Mouse (Mus musculus) lung, postnatal 14 days (tissue): ENCODE measurements around the gene Gm47985.
"Not testable (repeated sequence)": the region's sequence is repeated elsewhere in the genome, so short reads cannot be mapped to it uniquely, and the experiment has no call there.

Experiments
- DNase-seq: peaks from one replicate; pipeline ENCODE4 v3.0.0; 2021

Gm47985 gene

DNA sequence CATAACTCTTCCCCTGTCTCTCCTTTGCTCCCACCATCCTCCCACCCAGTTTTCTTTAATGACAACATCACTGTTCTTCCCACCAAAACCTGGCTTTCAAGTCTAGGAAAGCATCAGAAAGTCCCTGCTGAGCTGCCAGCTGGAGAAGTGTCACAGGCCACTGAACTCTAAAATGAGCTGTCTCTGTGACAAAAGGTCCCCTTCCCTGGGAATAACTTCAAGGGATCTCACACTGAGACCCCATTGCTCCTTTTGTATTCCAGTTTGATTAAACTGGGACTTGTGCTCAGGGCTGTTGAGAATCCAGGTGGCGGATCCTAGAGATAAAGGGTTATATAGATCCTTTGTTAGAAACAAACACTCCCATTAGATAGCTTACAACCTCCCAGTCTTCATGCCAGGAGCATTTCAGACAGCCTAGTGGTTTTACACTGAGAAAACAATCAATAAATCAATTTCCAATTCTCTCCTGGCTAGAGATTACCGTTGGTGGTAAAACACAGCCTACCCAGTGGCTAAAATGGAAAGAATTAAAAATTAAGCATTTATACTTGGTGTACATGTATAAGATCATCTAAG lies 3.7 kb upstream of the Gm47985 start:
- DNase-seq, result no peak

DNA sequence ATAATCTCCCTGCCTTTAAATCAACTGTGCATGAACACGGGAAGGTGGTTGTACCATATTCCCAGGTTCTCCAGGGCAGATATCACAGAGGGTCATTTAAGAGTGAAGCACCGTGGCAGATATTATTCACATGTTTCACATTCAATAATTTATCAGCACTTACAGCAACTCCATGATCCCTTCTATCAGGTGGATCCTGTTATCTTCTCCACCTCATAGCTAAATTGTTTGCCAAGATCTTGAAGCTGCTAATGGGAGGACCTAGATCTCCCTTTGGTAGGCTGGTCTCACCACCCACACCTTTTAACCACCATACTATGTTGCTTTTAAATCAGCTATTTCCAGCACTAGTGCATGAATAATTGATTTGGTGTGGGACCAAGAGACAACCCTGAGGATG lies 2.2 kb upstream of the Gm47985 start:
- DNase-seq, result no peak

DNA sequence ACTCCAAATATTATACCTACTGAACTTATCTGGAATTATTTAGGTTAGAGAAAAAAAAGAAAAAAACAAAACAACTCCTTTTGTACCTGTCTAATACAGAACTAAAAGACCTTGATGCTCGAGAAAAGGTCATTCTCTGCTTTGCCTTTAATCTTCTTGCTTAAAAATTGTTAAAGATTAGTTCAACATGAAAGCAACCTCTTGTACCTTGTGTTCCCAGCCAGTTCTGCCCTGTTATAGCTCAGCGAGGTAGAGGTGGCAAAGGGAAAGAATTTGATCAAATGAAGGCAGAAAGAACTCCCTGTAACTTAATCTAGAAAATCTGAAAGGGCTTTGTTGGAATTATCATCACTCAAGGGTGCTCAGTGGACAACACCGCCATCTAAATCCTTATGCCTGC lies 3.8 kb downstream of the Gm47985 start:
- not testable (repeated sequence) for DNase-seq

DNA sequence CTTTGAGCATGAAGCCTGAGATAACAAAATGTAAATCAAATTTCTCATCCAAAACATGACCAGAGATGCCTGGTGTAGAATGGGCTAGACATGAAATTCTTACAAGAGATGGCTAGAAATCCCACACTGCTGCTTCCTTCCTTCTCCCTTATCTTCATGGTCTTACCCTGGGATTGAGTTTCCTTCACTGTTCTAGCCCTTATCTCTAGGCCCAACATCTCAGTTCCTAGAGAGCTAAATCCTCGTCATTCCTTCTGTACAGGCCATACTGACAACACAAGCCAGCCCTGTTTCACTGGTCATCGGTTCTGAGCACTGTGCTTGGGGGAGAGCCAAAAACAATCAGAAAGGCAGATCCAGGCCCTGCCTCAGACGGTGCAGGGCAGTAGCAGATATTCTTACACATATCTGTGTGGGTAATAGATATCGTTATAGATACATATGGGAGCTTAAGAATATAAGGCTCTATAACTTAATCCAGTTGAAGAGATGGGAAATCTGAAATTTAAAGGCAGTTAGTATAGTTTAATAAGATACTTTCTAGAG lies 4.6 kb downstream of the Gm47985 start:
- DNase-seq, result not testable (repeated sequence)

DNA sequence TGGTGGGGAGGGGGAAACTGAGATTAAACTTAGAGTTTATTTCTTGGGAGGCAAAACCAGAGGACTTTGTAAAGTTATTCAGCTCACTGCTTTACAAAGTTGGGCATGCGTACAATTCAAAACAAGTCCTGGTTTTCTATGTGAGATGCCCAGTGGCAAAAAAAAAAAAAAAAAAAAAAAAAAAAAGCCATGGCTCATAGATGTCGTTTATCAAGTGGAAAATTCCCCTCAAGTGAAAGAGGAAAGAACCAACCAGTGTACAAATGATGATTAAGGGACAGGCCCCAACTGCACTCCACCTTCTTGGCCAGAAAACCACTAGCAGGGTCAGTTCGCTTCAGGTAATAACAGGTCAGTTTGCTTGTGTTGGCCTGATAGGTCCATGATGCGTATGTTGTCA lies 6.1 kb downstream of the Gm47985 start:
- no peak for DNase-seq

DNA sequence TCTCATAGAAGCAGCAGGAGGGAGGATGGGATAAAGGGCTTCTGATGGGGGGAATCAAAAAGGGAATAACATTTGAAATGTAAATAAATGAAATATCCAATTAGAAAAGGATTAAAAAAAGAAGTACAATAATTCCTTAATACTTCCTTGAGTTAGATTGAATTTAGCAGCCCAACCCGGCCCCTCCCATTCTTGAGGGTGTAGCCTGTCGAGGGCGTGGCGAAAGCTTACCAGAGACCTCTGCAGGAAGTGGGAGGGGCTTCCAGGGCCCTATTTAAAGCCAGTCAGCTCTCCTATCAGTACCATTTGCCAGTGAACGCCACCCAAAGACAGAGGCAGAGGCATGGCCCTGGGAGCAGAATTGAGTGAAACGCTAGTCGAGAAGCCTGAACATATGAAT lies 9.7 kb downstream of the Gm47985 start, which contains the start of gene Gm8947:
TSS of gene Gm8947 (plus strand) at position 302 of the 400 bp plus-strand sequence.
- DNase-seq, result not testable (repeated sequence)

DNA sequence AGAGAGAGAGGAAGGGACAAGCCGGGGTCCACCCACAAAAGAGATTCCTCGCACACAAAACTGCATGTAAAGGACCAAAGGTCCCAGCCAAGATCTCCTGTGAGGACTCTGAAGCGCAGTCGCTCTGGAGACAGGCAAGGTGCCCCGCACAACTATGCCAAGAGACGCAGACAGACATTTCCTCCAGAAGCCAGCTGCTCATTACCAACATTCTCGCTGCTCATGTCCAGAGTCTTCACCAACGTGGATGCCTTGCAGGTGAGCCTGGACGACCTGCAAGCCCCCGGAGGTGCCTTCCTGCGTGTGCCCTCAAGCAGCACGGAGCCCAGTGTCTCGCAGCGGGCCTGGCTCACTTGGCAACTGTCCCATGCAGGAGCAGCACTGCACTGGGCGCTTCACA lies 10.4 kb downstream of the Gm47985 start:
- DNase-seq, result not testable (repeated sequence)

DNA sequence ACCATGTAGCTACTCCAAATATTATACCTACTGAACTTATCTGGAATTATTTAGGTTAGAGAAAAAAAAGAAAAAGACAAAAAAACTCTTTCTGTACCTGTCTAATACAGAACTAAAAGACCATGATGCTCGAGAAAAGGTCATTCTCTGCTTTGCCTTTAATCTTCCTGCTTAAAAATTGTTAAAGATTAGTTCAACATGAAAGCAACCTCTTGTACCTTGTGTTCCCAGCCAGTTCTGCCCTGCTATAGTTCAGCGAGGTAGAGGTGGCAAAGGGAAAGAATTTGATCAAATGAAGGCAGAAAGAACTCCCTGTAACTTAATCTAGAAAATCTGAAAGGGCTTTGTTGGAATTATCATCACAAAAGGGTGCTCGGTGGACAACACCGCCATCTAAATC lies 13.6 kb downstream of the Gm47985 start:
- not testable (repeated sequence) for DNase-seq

DNA sequence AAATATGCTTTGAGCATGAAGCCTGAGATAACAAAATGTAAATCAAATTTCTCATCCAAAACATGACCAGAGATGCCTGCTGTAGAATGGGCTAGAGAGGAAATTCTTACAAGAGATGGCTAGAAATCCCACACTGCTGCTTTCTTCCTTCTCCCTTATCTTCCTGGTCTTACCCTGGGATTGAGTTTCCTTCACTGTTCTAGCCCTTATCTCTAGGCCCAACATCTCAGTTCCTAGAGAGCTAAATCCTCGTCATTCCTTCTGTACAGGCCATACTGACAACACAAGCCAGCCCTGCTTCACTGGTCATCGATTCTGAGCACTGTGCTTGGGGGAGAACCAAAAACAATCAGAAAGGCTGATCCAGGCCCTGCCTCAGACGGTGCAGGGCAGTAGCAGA lies 14.4 kb downstream of the Gm47985 start:
- DNase-seq, result not testable (repeated sequence)

DNA sequence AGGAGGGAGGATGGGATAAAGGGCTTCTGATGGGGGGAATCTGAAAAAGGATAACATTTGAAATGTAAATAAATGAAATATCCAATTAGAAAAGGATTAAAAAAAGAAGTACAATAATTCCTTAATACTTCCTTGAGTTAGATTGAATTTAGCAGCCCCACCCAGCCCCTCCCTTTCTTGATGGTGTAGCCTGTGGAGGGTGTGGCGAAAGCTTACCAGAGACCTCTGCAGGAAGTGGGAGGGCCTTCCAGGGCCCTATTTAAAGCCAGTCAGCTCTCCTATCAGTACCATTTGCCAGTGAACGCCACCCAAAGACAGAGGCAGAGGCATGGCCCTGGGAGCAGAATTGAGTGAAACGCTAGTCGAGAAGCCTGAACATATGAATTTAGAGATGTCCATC lies 15.8 kb downstream of the Gm47985 start, which contains the start of gene Gm47995:
TSS of gene Gm47995 (plus strand) at position 329 of the 400 bp plus-strand sequence.
- not testable (repeated sequence) for DNase-seq

DNA sequence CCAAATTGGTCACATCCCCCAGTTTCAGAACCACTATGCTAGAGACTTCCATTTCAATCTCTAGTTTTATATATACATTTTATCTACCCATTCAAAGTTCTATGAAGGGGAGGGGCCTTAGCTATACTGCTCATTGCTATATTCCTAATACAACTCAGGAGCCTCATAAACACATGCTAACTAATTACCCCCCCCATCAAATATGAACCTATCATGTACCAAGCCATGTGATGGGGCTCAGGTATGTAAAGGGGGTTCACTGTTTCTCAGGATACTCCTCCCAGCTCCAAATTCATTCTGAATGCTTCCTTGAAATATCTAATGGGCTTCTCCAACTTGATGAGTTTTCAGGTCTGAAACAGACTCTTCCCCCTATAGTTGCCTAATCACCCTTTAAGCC lies 18.3 kb downstream of the Gm47985 start:
- not testable (repeated sequence) for DNase-seq

DNA sequence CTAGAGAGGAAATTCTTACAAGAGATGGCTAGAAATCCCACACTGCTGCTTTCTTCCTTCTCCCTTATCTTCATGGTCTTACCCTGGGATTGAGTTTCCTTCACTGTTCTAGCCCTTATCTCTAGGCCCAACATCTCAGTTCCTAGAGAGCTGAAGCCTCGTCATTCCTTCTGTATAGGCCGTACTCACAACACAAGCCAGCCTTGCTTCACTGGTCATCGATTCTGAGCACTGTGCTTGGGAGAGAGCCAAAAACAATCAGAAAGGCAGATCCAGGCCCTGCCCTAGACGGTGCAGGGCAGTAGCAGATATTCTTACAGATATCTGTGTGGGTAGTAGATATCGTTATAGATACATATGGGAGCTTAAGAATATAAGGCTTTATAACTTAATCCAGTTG lies 20.4 kb downstream of the Gm47985 start:
- DNase-seq, result not testable (repeated sequence)

DNA sequence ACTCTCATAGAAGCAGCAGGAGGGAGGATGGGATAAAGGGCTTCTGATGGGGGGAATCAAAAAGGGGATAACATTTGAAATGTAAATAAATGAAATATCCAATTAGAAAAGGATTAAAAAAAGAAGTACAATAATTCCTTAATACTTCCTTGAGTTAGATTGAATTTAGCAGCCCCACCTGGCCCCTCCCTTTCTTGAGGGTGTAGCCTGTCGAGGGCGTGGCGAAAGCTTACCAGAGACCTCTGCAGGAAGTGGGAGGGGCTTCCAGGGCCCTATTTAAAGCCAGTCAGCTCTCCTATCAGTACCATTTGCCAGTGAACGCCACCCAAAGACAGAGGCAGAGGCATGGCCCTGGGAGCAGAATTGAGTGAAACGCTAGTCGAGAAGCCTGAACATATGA lies 21.5 kb downstream of the Gm47985 start, which contains the start of gene 3110040M04Rik:
TSS of gene 3110040M04Rik (plus strand) at position 304 of the 400 bp plus-strand sequence.
- not testable (repeated sequence) for DNase-seq

DNA sequence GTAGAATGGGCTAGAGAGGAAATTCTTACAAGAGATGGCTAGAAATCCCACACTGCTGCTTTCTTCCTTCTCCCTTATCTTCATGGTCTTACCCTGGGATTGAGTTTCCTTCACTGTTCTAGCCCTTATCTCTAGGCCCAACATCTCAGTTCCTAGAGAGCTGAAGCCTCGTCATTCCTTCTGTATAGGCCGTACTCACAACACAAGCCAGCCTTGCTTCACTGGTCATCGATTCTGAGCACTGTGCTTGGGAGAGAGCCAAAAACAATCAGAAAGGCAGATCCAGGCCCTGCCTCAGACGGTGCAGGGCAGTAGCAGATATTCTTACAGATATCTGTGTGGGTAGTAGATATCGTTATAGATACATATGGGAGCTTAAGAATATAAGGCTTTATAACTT lies 26.2 kb downstream of the Gm47985 start:
- not testable (repeated sequence) for DNase-seq

DNA sequence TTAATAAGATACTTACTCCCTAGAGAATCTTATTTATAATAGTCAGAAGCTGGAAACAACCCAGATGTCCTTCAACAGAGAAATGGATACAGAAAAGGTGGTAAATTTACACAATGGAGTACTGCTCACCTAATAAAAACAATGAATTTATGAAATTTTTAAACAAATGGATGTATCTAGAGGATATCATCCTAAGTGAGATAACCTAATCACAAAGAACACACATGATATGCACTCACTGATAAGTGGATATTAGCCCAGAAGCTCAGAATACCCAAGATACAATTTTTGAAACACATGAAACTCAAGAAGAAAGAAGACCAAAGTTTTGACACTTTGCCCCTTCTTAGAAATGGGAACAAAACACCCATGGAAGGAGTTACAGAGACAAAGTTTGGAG lies 26.6 kb downstream of the Gm47985 start:
- not testable (repeated sequence) for DNase-seq

DNA sequence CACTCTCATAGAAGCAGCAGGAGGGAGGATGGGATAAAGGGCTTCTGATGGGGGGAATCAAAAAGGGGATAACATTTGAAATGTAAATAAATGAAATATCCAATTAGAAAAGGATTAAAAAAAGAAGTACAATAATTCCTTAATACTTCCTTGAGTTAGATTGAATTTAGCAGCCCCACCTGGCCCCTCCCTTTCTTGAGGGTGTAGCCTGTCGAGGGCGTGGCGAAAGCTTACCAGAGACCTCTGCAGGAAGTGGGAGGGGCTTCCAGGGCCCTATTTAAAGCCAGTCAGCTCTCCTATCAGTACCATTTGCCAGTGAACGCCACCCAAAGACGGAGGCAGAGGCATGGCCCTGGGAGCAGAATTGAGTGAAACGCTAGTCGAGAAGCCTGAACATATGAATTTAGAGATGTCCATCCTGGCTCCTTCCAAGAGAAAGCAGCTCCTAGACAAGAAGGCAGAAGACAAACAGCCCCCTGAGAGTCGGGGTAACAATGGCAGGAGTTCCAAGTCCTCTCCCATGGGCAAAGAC lies 27.6 kb downstream of the Gm47985 start, which contains the start of gene Gm47996:
TSS of gene Gm47996 (plus strand) at position 308 of the 532 bp plus-strand sequence.
- not testable (repeated sequence) for DNase-seq

DNA sequence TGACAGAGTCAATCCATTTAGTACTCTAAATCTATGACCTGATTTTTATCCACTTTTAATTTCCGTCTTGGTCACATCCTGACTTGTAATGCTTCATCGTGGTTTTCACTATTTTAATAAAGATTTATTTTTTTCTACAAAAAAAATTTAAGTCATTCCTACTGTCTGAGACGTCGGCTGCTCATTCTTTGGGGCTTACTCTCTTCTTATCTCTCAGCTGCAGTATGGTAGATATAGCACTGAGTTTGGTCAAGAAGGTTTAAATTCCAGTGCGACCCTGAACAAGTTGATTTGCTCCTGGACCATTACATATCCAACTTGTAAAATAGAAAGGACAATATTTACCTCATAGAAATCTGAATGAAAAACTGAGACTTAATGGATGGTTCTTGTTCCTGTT lies 29.3 kb downstream of the Gm47985 start:
- not testable (repeated sequence) for DNase-seq

DNA sequence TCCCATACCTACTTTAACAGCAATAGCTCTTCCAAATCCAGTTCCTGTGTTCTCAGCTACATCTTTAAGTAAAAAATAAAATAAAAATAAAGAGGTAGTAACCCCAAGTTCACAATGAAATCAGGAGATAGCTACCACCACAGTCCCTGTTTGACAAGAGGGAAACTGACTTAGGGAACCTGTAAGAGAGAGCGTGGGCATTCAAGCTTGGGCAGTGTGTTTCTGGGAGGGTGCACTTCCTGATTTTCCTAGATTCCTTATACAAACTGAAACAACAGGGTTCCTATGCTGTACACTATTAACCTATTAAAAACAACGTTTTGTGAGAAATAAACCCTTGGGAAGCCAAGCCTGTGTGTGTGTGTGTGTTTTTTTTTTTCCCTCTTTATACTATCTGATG lies 32.5 kb downstream of the Gm47985 start:
- no peak for DNase-seq

DNA sequence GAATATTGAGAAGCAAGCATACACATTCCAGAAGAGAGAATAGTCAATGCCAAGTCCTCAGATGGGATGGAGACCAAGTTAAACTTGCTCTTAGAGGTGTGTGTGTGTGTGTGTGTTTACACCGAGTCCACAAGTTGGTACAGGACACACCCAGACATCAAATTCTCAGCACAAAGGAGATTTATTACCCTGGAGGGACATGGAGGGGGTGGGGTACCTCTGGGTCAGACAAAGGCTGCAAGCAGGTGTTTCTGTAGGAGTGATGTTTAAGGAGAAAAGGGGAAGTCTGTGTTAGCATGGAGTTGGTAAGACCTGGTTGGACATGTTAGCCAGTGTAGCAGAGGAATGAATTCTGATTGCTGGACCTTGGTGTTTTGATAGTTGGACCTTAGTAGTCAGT lies 33.6 kb downstream of the Gm47985 start:
- DNase-seq, result no peak

DNA sequence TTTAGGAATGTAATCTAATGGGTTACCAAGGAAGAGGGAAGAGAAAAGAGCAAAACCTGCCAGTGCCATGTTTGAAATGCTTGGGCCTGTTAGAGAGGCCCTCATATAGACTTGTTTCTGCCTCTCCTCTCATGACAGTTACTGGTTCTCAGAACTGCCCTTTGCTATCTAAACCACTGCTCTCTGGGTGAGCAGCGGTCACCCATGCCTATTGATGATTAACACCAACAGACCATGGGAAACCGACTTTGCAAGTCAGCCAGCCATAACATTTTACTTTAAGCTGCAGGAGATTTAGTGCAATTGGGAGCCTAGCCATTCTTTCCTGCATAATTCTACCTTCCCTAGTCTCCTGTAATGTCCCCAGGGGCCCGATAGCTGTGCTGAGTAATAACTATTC lies 34.1 kb downstream of the Gm47985 start:
- no peak for DNase-seq

DNA sequence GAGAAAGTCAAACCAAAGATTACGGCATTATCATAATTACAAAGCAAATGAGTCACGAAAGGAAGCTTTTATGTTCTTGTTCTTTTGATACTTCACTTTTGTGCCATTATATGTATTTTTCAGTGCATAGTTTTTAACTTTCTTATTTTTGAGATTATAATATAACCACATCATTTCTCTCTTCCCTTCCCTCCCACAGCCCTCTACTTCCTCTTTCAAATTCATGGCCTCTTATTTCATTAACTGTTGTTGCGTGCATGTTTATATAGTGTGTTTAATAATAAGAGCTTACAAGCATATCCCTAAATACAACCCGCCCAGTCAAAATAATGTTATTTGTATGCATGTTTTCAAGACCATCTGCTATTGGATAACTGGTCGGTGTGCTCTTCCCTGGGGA lies 36.7 kb downstream of the Gm47985 start:
- no peak for DNase-seq

DNA sequence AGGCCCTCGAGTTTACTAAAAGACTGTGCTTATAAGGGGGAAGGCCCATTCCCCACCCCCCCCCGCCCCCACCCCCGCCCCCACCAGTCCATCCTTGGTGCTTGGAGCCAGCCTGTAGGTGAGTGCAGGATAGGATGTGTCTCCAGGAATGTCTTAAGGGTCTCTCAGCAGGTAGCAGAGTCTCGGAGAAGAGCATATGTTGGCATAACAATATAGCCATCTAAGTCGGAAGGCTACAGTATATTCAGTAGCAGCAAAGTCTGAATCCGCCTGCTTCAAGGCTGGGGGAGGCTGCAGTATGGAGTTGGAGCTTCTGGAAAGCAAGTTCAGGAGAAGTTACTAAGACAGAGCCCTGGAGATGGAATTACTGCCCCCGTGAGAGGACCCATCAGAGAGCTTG lies 37.8 kb downstream of the Gm47985 start:
- DNase-seq, result no peak

DNA sequence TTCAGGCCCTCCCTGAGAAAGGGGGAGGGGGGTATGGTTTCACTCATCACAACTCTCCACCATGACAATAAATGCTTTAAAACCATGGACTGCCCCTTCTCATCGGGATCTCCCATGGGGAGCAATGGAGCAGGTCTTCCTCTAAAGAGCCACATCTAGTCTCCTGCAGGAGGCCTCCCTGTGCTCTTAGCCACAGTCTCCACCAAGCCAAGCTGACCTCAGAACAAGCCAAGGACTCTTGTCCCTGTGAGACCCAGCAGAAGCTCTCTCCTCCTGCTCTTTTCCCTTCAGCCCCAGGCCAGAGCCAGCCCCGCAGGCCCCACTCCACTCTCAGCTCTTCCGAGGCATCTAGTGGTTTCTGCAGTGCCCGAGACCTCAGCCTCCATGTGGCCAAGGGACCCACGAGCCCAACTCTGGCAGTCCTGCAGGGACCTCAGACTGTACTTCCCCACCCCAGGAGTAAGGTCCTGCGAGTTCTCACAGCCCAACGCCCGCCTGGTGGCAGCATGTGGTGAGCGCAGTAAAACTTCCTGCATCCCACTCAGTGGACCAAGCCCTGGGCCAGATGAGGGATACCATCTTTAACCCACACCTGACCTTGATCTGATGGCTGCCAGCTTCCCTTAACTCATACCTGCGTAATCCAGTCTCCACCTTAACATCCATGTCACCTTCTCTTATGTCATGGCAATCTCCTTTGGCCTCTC lies 40.4 kb downstream of the Gm47985 start:
- no peak for DNase-seq

DNA sequence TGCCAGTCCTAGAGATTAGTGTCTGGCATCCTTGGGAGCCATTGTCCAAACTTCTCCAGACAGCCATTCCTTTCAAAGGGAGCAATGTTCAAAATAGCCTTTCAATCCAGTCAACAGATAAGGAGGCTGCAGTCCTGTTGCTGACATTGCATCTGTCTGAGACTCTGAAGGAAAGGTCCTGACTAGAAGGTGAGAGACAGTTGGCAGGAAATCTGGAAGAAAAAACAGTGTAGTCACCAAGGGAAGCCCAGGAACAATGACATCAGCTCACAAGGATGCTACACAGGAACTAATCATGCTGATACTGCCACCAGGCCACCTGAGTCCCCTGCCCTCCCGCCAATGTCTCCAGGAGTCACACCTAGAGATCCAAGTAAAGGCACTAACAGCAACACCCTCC lies 41.0 kb downstream of the Gm47985 start:
- DNase-seq, result no peak
